Comparison of ENCODE assay signal across 28 mouse cellular contexts in the genomic region with DNA sequence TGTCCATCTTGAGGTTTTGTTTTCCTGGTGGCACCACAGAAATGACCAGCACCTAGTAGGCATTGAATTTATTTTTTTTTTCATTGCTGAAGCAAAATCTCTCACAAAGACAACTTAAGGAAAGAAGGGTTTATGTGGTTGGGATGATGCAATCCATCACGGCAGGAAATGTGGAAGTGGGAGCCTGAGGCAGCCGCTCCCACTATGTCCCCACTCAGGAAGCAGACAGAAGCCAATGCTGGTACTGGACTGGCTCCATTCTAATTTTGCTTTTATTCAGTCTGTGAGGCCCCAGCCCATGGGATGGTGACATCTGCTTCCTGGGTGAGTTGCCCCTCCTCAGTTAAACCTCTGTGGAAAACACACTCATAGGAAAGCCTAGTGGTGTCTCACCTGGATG. TPM values are rescaled to one million over a fixed set of nuclear protein-coding genes. Genes with fewer than 3 reads are reported as not detected.
DNase-seq lines count a peak whose midpoint lies in the region; ATAC-seq and TF ChIP-seq lines count a peak whose summit lies in the region.
"Had no signal": no experiment of that assay in that cellular context is flagged by ENCODE, and none has a peak within 500 bp of the region (broad histone marks: within the 10 kb centered on the region; RNA-seq: fewer than 3 reads in every experiment).

No protein-coding gene starts in this region.

- DNase-seq in lung, postnatal 36 days: peak; percentile 26
- no peak for DNase-seq in lung, adult 2 months
- DNase-seq in adrenal gland, postnatal 14 days: no peak
- no peak for DNase-seq in frontal cortex, postnatal 25 days (ENCODE audit: low spot score in 2 of 2)
- DNase-seq: adrenal gland, postnatal 10 days; adrenal gland, postnatal 36 days; cerebellum, adult 11-12 months; cerebellum, adult 2 months; cerebellum, adult 9-10 months; cerebellum, postnatal 10 days; cerebellum, postnatal 25 days; embryo, embryonic 11 days had no signal

- H3K27me3 ChIP-seq in kidney, embryonic 16.5 days (ENCODE audit: insufficient read depth, low read length): no peaks in the 10 kb centered on the region; the same call in none of the 2 replicates
- H3K27me3 ChIP-seq: embryonic facial prominence, embryonic 13.5 days; embryonic facial prominence, embryonic 15.5 days; forebrain, embryonic 12.5 days; Patski had no signal

- H3K36me3 ChIP-seq in kidney, embryonic 16.5 days (ENCODE audit: insufficient read depth, low read length): no peaks in the 10 kb centered on the region
- H3K36me3 ChIP-seq: embryonic facial prominence, embryonic 13.5 days; embryonic facial prominence, embryonic 15.5 days; forebrain, embryonic 10.5 days; forebrain, embryonic 12.5 days had no signal

- no peak overlapping the region for H3K4me2 ChIP-seq in kidney, embryonic 16.5 days (replicated peaks; ENCODE audit: low read depth, low read length)
- H3K4me2 ChIP-seq: embryonic facial prominence, embryonic 13.5 days; embryonic facial prominence, embryonic 15.5 days; forebrain, embryonic 12.5 days had no signal

- no peak overlapping the region for H3K9ac ChIP-seq in kidney, embryonic 16.5 days (replicated peaks; ENCODE audit: low read length)
- H3K9ac ChIP-seq: embryonic facial prominence, embryonic 13.5 days; embryonic facial prominence, embryonic 15.5 days; forebrain, embryonic 12.5 days had no signal

- ATAC-seq in granulocyte monocyte progenitor cell, adult 5-6 weeks (replicated peaks; ENCODE audit: poor library complexity, severe bottlenecking): peak; percentile 99
- peak; percentile 99 for ATAC-seq in megakaryocyte progenitor cell, adult 5-6 weeks (replicated peaks; ENCODE audit: poor library complexity)
- ATAC-seq in monocyte, adult 5-6 weeks (replicated peaks; ENCODE audit: insufficient number of reproducible peaks, low FRiP score, low TSS enrichment, poor library complexity, severe bottlenecking): peak; percentile 70
- ATAC-seq in kidney, embryonic 16.5 days (ENCODE audit: low FRiP score, low TSS enrichment): no peak
- ATAC-seq: activated CD4-positive, CD25-positive, alpha-beta regulatory T cell, adult 4 months; forebrain, embryonic 14.5 days; forebrain, embryonic 16.5 days; Patski had no signal

- no peak overlapping the region for H3K4me3 ChIP-seq in lung, adult 2 months (replicated peaks; ENCODE audit: extremely low read depth, low read depth, low read length)
- H3K4me3 ChIP-seq in kidney, embryonic 16.5 days (ENCODE audit: low read length): no peak overlapping the region
- H3K4me3 ChIP-seq: embryonic facial prominence, embryonic 13.5 days; embryonic facial prominence, embryonic 15.5 days; erythroblast, embryonic 14.5 days; forebrain, embryonic 10.5 days; forebrain, embryonic 12.5 days had no signal

- no peaks in the 10 kb centered on the region for H3K9me3 ChIP-seq in kidney, embryonic 16.5 days (ENCODE audit: low read length)
- H3K9me3 ChIP-seq: embryonic facial prominence, embryonic 13.5 days; embryonic facial prominence, embryonic 15.5 days; forebrain, embryonic 10.5 days; forebrain, embryonic 12.5 days had no signal

- TF ChIP-seq POLR2A in lung, adult 2 months (IDR thresholded peaks at IDR 0.05; ENCODE audit: borderline replicate concordance, extremely low read depth, low read depth, low read length): no peak

- no peak for TF ChIP-seq CTCF in lung, adult 2 months (IDR thresholded peaks at IDR 0.05; ENCODE audit: insufficient read depth, low read length)

- H3K4me1 ChIP-seq in lung, adult 2 months (ENCODE audit: control insufficient read depth, insufficient read depth, low read length): no peaks in the 10 kb centered on the region
- no peaks in the 10 kb centered on the region for H3K4me1 ChIP-seq in kidney, embryonic 16.5 days (ENCODE audit: insufficient read depth, low read length)
- H3K4me1 ChIP-seq: embryonic facial prominence, embryonic 13.5 days; embryonic facial prominence, embryonic 15.5 days; forebrain, embryonic 10.5 days; forebrain, embryonic 12.5 days had no signal

- no peak overlapping the region for H3K27ac ChIP-seq in kidney, embryonic 16.5 days (ENCODE audit: low read length)
- H3K27ac ChIP-seq: embryonic facial prominence, embryonic 13.5 days; embryonic facial prominence, embryonic 15.5 days; forebrain, embryonic 10.5 days; forebrain, embryonic 12.5 days had no signal

- 45% methylated on average over 2 of the region's 2 CpGs for WGBS in lung, adult 2 months
- 73% methylated on average over 2 of the region's 2 CpGs for WGBS in kidney, embryonic 16.5 days

RNA-seq across cellular contexts. Expression of a gene that starts 30.0 kb away (rescaled TPM):
- 0.58 TPM in 1 of 2 replicates, not detected in the other for polyA plus RNA-seq in lung, adult 2 months (2012; rRNA removed)
- total RNA-seq in granulocyte monocyte progenitor cell, adult 5-6 weeks (2014; fragmentation: Nextera tagmentation): not detected in 2 replicates
- total RNA-seq in granulocyte monocyte progenitor cell, adult 5-6 weeks (2017): not detected in 2 replicates
- not detected in 2 replicates for total RNA-seq in megakaryocyte progenitor cell, adult 5-6 weeks (2015)
- total RNA-seq in megakaryocyte progenitor cell, adult 5-6 weeks (2017): not detected in 2 replicates
- 0.87 TPM in 1 of 3 replicates, not detected in the others for total RNA-seq in monocyte, adult 5-6 weeks (2017)
- polyA plus RNA-seq in kidney, embryonic 16.5 days (2015; fragmentation: Nextera tagmentation; extraction: Ambion mirVana): 0.67 and 0.91 TPM in 2 replicates
- total RNA-seq in adrenal gland, postnatal 14 days (2021): 3.5 and 5.0 TPM in 2 replicates
- total RNA-seq: ES-E14, MEL had no signal
- polyA plus RNA-seq: activated CD4-positive, CD25-positive, alpha-beta regulatory T cell, adult 4 months; embryonic facial prominence, embryonic 11.5 days; embryonic facial prominence, embryonic 13.5 days; erythroblast, embryonic 14.5 days; forebrain, embryonic 10.5 days; forebrain, embryonic 14.5 days; forebrain, embryonic 16.5 days had no signal
